Mouse (Mus musculus) embryo, embryonic 9.5 days (tissue): Measurements from ENCODE around the gene Sh3gl1.

ENCODE experiments used
- DNase-seq: peaks from one replicate; pipeline ENCODE4 v3.0.0-alpha.2; 2017; ENCODE audit errors: extremely low spot score

Gene Sh3gl1

DNA sequence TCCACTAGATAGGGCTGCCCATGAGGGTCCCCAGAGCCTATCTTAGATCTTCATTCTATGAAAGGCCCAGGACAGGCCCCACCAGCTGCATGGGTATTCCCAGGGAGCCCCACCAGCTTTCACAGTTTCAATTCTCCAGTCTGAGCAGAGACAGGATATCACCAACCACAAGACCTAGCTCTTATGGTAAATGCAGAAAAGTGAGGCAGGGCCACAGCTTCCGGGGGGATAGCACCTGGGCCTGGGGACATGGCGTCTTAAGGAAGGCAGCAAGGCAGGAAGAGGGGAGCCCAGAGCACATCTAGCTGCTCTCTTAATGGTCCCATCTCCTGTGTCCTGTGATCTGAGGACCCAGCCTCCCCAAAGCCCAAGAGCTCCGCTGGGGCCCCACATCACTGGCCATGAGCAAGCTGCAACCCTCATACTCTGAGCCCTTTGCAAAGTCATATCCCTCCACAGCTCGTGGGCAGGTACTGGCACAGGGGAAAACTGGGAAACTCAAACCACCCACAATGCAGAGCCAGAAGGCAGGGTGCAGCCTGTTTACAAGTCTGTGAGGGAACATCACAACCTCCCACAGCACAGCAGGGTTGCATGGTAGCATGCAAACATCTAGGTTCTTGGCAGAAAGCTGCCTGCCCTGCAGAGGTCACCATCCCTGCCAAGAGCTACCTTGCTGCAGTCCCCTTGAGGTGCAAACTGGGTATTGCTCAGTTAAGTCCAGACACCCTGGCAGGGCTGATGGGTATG is 15.1 kb downstream of the Sh3gl1 start:
- no peak for DNase-seq

DNA sequence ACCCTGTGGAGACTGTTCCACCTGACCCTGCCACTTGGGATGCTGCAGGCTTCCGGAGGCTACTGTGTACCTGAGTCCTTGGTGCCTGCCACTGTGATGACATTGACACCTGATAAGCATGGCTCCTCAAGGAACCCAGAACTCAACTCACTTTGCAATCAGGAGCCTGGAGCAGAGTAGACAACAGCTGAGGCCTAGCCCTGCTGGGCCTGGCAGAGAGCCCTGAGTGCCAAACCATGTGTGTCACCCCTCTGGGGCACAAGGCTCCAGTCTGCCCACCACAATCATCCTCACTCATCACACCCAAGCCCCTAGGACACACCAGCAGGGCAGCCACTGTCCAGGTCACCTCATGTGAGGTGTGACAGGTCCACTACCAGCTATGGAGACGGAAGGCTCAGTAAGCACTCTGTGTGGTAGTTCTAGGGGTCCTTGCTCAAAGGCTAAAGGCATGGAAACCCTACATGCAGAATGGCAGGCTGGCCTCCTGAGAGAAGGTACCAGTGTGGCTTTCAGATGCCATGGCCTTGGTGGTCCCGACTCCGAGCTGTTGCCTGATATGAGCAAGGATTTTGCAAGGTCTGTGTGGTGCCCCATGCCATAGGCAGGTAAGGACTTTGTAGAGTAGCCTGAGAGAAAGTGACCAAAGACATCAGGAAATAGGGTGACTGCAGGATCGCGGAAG is 15.9 kb downstream of the Sh3gl1 start:
- no peak for DNase-seq

DNA sequence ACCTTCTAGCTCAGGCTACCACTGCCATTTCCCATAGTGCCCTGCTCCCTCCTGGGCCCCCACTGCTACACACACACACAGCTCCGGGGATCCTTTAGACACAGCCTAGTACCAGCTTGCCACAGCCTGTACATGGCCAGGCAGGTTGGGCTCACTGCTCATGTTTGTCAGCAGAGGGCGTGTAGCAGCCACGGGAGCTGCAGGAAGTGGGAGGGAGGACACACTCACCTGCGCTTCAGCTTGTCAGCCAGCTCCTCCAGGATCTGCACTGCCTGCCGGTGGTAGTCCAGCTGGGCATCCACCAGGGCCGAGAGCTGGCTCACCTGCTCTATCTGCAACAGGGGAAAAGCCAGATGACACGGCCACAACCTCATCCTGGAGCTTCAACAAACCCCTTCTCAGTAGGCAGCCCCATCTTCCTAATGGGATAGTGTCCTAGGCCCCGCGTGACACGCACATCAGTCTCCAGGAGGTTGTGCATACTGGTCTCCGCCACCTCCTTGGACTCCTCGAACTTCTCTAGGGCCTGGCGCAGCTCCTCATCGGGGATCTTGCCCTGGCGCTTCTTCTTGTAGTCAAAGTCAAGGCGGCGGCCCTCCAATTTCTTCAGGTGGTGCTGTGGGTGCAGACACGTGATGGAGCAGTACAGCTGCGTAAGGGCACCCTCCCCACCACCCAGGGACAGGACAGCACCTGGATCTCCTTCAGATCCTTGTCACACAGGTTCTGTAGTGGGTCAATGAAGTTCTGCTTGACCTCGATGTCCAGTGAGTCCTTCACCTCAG is 17.9 kb downstream of the Sh3gl1 start:
- no peak for DNase-seq

DNA sequence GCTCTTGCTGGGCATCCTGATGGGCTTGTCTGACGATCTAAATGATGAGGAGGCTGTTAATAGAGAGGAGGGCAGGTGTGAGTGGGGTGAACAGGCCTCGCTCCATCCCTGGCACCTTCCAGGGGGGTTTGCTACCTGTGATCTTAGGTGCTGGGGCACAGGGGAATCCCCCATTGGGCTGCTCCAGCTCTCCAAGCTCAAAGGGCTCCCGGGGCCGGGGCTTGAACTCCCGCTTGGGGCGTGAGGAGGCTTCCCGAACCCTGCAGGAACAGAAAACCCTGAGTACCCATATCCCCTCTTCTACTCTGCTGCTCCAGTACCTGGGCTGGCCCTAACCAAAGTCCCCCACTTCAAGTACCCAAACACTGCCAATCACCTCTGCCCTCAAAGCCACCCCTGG is 18.6 kb downstream of the Sh3gl1 start:
- no peak for DNase-seq

DNA sequence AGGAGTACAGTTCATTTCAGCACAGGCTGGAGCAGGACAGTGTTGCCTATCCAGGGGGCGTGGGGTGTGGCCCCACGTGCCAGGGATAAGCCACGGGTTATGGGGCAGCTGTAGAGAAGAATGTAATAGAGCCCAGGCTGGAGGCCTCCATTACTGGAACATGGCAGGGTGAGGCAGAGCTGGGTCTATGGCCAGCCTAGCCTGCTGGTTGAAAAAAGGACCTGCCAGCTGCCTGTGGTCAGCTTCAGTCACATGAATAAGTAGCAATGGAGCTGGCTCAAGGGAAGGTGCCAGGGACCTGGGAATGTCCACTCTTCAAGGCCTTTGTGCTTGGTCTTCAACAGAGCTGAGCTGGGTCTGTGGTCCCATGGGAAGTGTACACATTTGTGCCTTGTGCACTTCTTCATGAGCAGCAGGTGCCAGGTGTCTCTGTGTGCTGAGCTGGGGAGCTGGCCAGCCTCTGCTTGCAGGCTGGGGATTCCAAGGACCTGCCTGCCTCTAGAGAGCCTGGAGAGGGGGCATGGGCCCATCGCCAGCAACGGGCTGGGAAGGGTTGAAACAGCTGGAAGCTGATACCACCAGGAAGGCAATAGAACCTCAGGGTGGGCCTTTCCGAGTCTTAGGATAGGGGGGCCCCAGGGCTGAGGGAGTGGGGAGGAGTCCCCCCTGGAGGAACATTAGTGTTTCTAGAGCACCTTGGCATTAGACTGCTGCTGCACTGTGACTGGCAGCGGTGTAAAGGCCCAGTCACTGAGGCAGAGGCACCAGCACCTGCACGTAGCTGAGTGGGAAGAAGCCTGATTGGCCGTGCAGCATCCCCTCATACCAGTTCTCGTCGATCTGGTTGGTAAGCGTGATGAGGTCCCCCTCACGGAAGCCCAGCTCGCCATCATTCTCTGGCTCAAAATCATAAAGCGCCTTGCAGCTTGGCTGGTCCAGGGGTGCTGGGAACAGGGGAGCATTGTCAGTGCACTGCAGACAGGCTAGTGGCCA is 19.3 kb downstream of the Sh3gl1 start:
- DNase-seq, result no peak

DNA sequence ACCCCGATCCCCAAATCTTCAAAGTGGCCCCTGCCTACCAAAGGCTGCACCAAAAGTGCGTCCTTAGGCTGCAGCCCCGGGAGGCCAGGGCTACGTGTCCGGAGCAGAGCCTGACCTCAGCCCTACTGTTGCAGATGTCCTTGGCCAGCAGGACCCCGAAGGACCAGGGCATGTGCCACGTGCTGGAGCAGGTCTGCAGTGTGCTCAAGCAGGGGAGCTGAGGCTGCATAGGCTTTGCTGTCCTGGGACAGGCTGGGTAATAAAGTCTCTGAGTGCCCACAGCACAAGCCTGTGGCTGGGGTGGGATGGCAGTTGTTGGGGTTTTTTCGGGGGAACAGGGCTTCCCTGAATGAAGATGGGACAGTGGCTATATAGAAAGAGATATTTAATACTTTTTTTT is 20.1 kb downstream of the Sh3gl1 start:
- DNase-seq, result no peak

DNA sequence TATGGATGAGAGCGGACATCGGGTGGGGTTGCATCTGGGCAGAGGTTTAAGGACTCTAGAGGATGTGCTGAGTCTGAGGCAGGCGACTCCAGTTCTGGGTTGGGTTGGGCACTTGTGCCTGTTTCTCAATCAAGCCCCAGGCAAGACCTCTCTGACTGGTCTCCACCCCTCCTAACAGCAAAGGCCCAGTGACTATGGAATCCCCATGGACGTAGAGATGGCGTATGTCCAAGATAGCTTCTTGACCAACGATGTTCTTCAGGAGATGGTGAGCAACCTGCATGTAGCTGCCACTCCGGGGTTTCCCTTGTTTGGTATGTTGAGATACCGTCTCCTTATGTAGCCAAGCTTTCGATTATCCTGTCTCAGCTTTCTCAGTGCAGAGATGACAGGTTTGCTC is 21.1 kb downstream of the Sh3gl1 start:
- DNase-seq, result no peak

DNA sequence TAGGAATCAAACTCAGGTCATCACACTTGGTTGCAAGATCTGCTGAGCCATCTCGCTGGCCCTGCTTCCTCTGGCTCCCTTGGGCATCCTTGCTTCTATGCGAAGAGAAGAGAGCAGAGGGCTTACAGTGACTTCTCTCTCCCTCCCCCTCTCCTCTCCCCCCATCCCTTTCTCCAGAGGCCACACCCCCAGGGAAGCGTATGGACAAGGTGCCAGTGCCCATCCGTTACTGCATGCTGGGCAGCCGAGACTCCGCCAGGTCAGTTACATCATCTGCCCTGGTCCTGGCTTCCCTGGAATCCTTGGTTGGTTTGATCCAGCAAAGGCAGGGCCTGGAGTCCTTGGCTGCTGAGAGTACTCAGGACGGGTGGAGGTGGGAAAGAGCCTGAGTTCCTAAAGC is 25.0 kb downstream of the Sh3gl1 start:
- DNase-seq, result no peak

DNA sequence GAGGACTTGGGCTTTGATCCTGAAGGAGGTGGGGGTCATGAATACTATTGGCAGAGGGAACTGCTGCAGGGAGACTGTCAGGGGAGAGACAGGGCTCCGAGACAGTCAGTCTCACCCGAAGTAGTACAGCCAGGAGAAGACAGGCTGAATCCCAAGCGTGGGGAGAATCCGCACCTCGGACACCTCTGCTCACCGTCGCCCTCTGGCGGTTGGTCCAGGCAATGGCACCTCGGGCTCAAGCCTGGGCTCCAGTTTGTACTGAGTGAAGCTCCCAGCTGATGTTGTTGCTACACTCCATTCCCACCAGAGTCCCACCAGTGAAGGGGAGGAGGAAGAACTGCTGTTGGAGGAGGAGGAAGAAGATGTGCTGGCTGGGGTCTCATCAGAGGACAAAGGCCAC is 25.8 kb downstream of the Sh3gl1 start:
- DNase-seq, result peak; percentile 81

DNA sequence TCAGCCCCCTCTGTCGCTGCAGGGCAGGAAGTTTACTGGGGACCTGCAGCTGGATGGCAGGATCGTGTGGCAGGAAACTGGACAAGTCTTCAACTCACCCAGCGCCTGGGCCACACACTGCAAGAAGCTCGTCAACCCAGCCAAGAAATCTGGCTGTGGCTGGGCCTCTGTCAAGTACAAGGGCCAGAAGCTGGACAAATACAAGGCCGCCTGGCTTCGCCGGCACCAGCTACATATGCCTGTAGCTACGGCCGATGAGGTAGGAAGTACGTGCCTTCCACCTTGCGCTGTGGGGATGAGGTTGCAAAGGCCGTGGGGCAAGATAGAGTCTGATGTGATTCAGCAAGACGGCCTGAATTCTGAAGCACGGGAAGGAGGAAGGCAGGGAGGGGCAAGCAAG is 26.2 kb downstream of the Sh3gl1 start:
- DNase-seq, result no peak

DNA sequence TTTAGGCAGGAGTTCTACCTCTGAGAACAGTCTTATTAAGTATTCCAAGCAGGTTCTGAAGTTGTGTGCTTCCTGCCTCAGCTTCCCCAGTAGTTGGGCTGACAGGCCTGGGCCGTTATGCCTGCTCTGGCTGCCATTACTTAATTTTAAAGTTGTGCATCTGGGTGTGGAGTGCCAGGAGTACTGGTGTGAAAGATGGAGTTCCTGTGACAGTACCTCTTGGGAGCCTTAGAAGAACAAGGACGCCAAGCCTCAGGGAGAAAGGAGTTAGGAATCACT is 26.5 kb downstream of the Sh3gl1 start:
- DNase-seq, result no peak

DNA sequence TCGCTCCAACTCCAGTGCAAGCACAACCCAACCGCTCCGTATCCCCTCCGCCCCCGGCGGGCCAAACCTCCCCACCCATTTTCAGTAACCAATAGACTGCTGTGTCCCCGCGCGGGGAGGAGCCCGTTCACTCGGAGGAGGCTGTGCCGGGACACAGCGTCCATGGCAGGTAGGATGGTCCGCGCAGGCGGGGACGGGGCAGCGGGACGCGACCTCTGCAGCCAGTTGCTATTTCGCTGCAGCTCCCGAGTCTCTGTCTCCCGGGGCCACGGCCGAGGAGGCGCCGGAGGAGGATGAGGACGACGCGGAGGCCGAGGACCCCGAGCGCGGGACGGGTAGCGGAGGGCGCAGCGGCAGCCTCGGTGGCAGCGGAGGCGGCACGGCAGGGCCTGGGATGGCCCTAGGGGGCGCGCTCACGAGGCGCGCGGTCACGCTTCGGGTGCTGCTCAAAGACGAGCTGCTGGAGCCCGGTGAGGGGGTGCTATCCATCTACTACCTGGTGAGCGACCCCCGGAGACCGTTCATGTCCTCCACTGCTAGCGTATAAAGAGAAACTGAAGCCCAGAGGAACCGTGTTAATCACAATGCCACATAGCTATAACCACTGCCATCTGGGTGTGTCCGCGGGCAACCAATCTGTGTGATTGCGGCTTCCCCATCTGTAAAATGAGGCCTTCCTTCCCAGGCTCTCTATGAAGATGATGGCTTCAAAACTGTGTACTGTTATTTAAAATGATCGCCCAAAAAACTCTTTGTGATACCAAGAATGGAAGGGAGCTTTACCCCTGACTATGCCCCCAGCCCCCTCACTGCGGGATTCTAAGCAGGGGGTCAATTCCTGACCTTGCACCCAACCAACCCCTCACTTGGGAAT is 27.1 kb downstream of the Sh3gl1 start:
- peak; percentile 92 for DNase-seq

DNA sequence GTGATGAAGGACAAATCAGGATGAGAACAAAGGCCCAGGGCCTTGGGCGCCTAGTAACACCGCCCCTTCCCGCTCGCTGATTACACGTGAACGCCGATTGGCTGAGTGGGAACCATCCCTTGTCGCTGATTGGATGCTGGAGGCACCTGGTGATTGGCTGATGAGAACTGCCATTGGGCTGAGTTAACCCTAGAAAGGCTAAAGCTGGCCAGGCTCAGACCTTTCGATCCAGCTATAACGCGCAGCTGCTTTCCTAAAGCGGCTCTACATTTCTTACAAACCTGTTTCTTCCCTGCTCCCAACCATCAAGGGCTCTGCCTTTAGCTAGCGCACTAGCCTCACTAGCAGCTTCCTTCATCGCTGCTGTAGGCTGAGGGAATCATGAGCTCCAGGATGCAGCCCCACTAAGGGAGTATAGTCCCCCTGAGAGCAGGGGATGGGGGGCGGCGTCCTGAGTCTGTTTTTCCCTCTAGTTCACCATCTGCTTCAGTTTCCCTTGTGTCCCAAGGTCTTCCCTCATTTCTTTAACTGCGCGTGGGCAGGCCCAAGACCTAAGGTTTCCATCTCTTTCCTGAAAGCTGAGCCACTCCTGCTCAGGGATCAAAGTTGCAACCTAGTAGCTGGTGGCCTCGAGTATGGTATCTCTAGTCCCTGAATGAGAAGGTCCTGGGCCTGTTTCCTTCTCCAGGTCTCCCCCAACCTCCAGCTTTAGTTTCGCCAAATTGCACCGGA is 27.9 kb downstream of the Sh3gl1 start:
- peak; percentile 93 for DNase-seq

DNA sequence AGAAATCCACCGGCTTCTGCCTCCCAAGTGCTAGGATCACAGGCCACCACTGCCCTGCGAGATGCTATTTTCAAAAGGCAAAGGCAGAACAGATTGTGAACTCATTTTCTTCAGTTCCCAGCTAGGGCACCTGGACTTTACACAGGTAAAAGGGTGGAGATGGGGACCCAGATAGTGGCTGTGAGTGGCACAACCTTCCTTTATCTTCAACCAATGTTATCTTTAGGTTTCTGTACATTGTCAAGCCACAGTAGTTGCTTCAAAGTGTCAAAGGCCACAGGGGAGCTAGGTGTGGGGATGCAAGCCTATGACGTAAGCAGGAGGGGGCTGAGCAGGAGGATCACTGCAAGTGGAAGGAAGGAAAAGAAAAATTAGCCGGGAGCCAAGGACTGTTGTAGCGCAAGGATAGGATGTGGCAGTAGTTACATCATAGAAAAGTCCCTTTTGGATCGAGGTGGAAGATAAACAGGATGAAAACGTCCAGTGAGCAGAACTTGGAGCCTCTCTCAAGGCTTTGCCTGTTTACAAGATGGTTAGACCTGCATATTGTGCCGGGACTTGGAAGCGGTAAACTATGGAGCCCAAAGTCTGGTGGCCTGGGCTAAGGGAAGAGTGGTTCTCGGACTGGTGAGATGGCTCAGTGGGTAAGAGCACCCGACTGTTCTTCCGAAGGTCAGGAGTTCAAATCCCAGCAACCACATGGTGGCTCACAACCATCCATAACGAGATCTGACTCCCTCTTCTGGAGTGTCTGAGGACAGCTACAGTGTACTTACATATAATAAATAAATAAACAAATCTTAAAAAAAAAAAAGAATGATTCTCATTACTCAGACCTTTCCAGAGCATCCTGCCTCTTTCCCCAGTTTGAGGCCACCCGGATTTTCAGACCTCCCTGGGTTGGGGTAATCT is 28.7 kb downstream of the Sh3gl1 start:
- peak; percentile 54 for DNase-seq

DNA sequence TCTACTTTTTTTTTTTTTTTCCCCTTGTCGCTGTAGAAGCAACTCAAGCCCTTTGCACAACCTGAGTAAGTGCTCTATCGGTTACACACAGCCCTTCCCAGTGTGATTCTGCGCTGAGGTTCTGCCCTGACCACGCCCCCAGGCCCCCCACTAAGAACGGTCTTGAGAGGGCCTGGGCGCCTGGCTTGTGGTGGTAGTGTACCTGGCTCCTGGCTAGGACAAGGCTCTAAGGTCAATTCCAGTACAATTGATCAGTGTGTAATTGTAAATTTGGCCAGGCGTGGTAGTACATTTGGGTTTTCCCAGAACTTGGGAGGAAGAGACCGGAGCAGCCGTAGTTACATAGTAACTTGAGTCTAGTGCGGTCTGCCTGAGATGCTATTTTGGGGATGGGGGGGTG is 29.5 kb downstream of the Sh3gl1 start:
- no peak for DNase-seq

DNA sequence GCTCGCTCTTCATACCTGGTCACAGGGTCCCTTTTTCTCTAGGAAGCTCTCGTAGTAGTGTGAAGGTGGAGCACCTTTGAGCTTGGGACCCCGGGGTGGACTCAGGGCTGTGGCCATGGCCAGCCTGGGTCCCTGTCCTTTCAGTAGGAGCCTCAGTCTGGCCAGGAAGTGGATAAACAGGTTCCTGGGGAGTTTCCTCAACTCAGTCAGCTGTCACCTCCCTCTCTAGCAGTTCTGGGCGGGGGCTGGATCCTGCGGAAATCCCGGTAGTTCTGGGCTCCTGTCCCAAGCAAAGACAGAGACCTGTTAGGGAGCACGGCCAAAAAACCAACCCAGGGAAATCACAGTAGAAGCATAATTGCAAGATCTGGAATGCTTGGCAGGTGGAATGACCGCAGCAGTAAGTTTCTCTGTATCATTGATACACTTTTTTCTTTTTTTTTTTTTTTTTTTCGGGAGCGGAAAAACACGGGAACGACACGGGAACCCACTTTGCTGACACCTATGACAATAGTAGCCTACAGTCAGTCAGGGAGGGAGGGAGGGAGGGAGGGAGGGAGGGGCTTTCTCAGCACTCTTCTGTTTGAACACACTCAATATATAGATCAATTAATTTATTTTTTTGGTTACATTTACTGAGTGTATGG is 30.9 kb downstream of the Sh3gl1 start, which contains the start of the genes Stap2 and Mpnd:
Stap2 (minus strand) TSS at position 170 of the 647 bp plus-strand sequence.
Mpnd (plus strand) TSS at position 297 of the 647 bp plus-strand sequence.
- no peak for DNase-seq

DNA sequence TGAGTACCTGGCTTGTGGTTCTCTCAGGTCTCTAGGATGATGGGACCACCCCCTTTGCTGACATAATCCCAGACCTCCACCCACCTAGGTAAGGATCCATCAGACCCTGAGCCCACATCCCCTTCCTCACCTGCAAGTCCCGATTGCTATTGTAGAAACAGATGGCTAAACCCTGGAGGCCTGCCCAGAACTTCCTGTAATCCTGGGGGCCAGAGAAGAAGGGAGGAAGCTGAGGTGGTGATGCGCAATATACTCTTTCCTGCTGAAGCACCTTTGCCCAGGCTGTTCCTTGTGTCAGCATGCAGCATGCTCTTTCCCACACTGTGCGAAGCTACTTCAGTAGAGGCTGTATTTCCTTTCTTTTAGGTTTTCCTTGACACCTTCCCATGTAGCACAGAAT is 33.4 kb downstream of the Sh3gl1 start:
- DNase-seq, result no peak

DNA sequence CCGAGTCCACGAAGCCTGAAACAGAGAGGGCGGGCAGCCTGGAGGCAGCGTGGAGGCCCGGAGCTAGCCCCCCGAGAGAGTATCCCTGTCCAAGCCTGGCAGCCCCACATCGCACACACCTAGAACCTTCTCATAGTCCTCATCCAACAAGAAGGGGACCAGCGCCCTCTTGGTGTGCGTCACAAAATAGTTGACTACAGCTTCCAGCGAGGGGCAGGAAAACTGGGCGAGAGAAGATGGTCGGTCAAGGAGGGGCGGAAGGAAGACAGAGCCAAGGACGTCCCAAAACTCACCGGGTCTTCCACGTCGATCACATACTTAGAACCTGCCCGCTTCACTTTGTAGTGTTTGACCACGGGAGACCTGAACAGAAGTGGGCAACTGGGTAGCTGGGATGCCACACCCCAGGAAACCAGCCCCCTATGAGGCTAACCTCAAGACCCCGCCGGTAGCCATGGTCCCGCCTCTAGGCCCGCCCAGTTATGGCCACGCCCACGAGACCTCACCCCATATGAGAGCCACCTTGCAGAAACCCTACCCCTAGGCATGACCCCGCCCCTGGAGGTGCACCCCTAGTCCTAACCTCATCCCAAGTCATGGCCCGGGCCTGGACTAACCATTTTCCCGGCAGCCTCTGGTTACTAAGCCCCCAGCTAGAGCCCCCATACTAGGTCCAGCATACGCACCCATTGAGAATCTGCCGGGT is 36.5 kb downstream of the Sh3gl1 start:
- peak; percentile 66 for DNase-seq
